Mouse (Mus musculus): ENCODE measurements at regions not wholly inside any gene's neighbourhood (a gene's known extent, or its start where the extent isn't known, plus 50 kb on each side); places are given as distances from the start of the nearest gene placed in this dataset.

- TF ChIP-seq EP300 (IDR thresholded peaks at IDR 0.05; ENCODE audit: insufficient read depth, low read depth, low read length) (no peak), CTCF (IDR thresholded peaks at IDR 0.05) (peak; percentile 62), POLR2A (IDR thresholded peaks at IDR 0.05; ENCODE audit: insufficient read depth, low read depth, low read length) (no peak)
Observed at GRCm38 (mm10) chr12:54352963-54353606, 149.4 kb upstream of the Egln3 start.
